Mouse (Mus musculus): ENCODE measurements around the gene Pygo1. TPM values are rescaled to one million over a fixed set of nuclear protein-coding genes. Genes with fewer than 3 reads are reported as not detected.

Pygo1 gene
- polyA plus RNA-seq, 1 experiment from 2014 or later = 7.1 TPM

DNA sequence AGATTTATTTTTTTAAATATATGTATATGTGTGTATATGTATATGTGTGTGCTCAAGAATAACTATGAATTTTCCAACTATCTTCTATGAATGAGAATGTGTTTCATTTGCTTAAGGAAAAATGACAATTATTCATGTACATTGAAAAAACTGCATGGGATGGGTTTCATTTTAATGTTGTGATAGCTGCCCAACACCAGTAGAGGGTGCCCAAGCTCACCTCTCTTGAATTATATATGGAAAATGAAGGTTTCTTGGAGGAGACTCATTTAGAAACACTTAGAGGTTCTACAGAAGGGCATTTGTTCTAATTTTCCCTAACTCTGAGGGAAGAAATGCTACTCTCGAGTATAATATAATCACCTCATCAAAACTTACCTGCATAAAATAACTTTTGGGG lies 35.7 kb upstream of the Pygo1 start:
- H3K9me3 ChIP-seq (ENCODE audit: control insufficient read depth, low read length) = peaks cover 1% of the 10 kb centered on the region; the same call in 1 of the 2 replicates
- DNase-seq (ENCODE audit: low spot score) = no peak
- no peak overlapping the region for H3K27ac ChIP-seq (replicated peaks; ENCODE audit: low read depth, low read length)

DNA sequence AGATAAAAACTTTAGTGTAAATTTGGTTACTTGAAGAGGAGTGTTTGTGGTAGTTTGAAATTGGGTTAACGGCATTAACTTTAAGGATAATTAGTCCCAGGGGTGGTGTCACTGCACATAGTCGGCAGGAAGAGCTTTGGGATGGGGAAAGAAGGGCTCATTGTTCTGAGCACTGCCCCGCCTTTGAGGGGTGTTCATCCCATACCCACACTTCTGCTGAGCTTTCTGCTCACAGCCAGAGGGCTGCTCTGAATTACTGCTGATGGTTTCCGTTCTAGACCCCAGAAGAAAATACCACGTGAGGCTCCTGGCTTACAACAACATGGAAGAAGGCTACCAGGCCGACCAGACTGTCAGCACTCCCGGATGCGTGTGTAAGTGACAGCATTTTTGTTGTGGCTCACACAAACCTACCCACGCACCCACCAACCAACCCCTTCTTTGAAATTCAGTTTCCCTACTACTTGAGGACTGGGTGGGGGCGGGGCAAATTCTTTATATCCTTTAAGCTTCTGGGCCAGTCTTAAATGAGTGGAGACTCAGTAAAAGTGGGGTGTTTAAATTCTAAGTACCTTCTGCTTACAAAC lies 34.9 kb upstream of the Pygo1 start:
- 30% methylated on average over 10 of the region's 10 CpGs for WGBS
- H3K27me3 ChIP-seq (replicated peaks; ENCODE audit: control insufficient read depth, insufficient read depth, low read length) = no peaks in the 10 kb centered on the region
- no peaks in the 10 kb centered on the region for H3K36me3 ChIP-seq (ENCODE audit: control insufficient read depth, insufficient read depth, low read length)
- H3K27ac ChIP-seq (replicated peaks; ENCODE audit: low read depth, low read length) = 0 out of 2 replicates have a peak overlapping the region, but pooled peaks have one; percentile 3
- H3K4me1 ChIP-seq (ENCODE audit: control insufficient read depth, insufficient read depth, low read length) = 0 out of 2 replicates have a peak, but pooled peaks cover 5% of the 10 kb centered on the region
- ATAC-seq (ENCODE audit: low read depth) (peak; percentile 35; the same call in 1 of the 2 replicates), DNase-seq (ENCODE audit: low spot score) (peak; percentile 61)
- H3K4me3 ChIP-seq (ENCODE audit: low read depth, low read length) = no peak overlapping the region
- no peak overlapping the region for H3K9ac ChIP-seq (ENCODE audit: low read depth, low read length)
- H3K9me3 ChIP-seq (ENCODE audit: control insufficient read depth, low read length) = peaks cover 5% of the 10 kb centered on the region; the same call in 1 of the 2 replicates
- H3K4me2 ChIP-seq (ENCODE audit: low read depth, low read length) = 0 out of 2 replicates have a peak overlapping the region, but pooled peaks have one; percentile 3

More for the DNA sequence above, 35.7 kb upstream of the Pygo1 start:
- Histone ChIP-seq H3K4me3 (ENCODE audit: low read depth, low read length) (no peak overlapping the region), H3K4me2 (ENCODE audit: low read depth, low read length) (no peak overlapping the region), H3K4me1 (ENCODE audit: control insufficient read depth, insufficient read depth, low read length) (0 out of 2 replicates have a peak, but pooled peaks cover 5% of the 10 kb centered on the region), H3K27me3 (replicated peaks; ENCODE audit: control insufficient read depth, insufficient read depth, low read length) (no peaks in the 10 kb centered on the region), H3K36me3 (ENCODE audit: control insufficient read depth, insufficient read depth, low read length) (no peaks in the 10 kb centered on the region), H3K9ac (ENCODE audit: low read depth, low read length) (no peak overlapping the region)
- no peak for ATAC-seq (ENCODE audit: low read depth)
- 67% methylated on average over 1 of the region's 1 CpGs for WGBS

DNA sequence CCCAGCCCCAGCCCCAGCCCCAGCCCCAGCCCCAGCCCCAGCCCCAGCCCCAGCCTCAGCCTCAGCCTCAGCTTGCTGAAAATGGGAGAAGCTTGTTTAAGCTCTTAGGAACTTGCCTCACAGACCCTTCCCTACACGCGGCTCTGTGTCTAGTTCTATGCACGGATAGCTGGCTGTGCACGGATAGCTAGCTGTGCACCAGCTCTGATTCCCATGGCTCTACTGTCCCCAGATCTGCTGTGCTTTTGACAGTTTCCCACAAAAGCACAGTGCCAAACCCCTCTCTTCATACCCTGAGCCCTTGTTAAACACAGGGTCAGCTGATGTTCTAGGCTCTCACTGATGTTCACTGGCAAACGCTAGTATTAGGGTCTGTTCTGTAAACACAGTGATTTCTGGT lies 32.7 kb upstream of the Pygo1 start:
- H3K4me1 ChIP-seq (ENCODE audit: control insufficient read depth, insufficient read depth, low read length) = 0 out of 2 replicates have a peak, but pooled peaks cover 5% of the 10 kb centered on the region
- WGBS = 92% methylated on average over 5 of the region's 5 CpGs

DNA sequence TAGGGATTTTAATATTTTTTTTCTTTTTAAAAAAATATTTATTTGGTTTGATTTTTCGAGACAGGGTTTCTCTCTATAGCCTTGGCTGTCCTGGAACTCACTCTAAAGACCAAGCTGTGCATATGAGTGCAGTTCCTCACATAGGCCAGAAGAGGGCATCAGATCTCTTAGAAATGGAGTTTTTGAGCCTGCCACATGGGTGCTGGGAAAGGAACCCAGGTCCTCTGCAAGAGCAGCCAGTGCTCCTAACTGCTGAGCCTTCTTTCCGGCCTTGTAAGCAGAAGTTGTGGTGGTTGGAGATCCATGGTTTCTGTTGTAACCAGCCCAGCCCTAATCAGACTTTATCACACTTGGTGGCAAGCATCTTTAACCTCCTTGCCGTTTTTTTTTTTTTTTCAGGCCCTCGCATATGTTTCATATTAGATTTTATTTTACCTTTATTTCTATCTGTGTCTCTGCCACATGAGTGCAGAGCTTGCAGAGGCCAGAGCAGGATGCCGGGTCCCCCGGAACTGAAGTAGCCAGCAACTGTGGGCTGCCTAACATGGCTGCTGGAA lies 30.6 kb upstream of the Pygo1 start:
- no peak overlapping the region for H3K4me3 ChIP-seq (ENCODE audit: low read depth, low read length)
- H3K27ac ChIP-seq (replicated peaks; ENCODE audit: low read depth, low read length) = no peak overlapping the region
- H3K9me3 ChIP-seq (ENCODE audit: control insufficient read depth, low read length) = peaks cover 5% of the 10 kb centered on the region; the same call in 1 of the 2 replicates
- H3K9ac ChIP-seq (ENCODE audit: low read depth, low read length) = no peak overlapping the region
- no peak overlapping the region for H3K4me2 ChIP-seq (ENCODE audit: low read depth, low read length)
- H3K4me1 ChIP-seq (ENCODE audit: control insufficient read depth, insufficient read depth, low read length) = 0 out of 2 replicates have a peak, but pooled peaks cover 5% of the 10 kb centered on the region
- ATAC-seq (ENCODE audit: low read depth) (no peak), DNase-seq (ENCODE audit: low spot score) (no peak)
- 90% methylated on average over 6 of the region's 6 CpGs for WGBS
- no peaks in the 10 kb centered on the region for H3K36me3 ChIP-seq (ENCODE audit: control insufficient read depth, insufficient read depth, low read length)
- H3K27me3 ChIP-seq (replicated peaks; ENCODE audit: control insufficient read depth, insufficient read depth, low read length) = no peaks in the 10 kb centered on the region

More for the DNA sequence above, 32.7 kb upstream of the Pygo1 start:
- Histone ChIP-seq H3K36me3 (ENCODE audit: control insufficient read depth, insufficient read depth, low read length) (no peaks in the 10 kb centered on the region), H3K27me3 (replicated peaks; ENCODE audit: control insufficient read depth, insufficient read depth, low read length) (no peaks in the 10 kb centered on the region), H3K9me3 (ENCODE audit: control insufficient read depth, low read length) (peaks cover 5% of the 10 kb centered on the region; the same call in 1 of the 2 replicates), H3K27ac (replicated peaks; ENCODE audit: low read depth, low read length) (no peak overlapping the region), H3K9ac (ENCODE audit: low read depth, low read length) (no peak overlapping the region), H3K4me3 (ENCODE audit: low read depth, low read length) (no peak overlapping the region), H3K4me2 (ENCODE audit: low read depth, low read length) (no peak overlapping the region)
- ATAC-seq (ENCODE audit: low read depth) = no peak
- no peak for DNase-seq (ENCODE audit: low spot score)

DNA sequence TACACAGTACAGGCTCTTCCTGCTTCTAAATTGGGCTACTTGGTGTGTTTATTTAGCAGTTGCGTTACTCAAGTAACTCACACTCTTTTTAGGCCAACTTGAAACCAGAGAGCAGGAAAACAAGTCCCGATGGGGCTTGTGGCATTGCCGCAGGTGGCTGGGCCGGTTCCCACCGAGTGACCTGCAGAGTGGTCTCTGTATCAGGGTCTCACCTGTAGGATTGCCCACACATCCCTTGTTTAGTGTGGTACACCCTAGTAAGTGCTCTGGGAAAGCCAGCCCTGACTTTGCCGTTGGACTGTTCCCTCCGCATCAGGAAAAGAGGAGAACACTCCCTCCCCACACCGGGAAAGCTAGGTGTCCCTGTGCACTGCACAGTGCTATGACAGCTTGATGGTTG lies 23.4 kb upstream of the Pygo1 start:
- no peak for ATAC-seq (ENCODE audit: low read depth)
- WGBS = 76% methylated on average over 8 of the region's 8 CpGs
- Histone ChIP-seq H3K4me2 (ENCODE audit: low read depth, low read length) (no peak overlapping the region), H3K4me3 (ENCODE audit: low read depth, low read length) (no peak overlapping the region), H3K9me3 (ENCODE audit: control insufficient read depth, low read length) (no peaks in the 10 kb centered on the region), H3K27me3 (replicated peaks; ENCODE audit: control insufficient read depth, insufficient read depth, low read length) (no peaks in the 10 kb centered on the region), H3K4me1 (ENCODE audit: control insufficient read depth, insufficient read depth, low read length) (peaks cover 7% of the 10 kb centered on the region; the same call in 1 of the 2 replicates), H3K9ac (ENCODE audit: low read depth, low read length) (no peak overlapping the region), H3K27ac (replicated peaks; ENCODE audit: low read depth, low read length) (no peak overlapping the region), H3K36me3 (ENCODE audit: control insufficient read depth, insufficient read depth, low read length) (no peaks in the 10 kb centered on the region)
- no peak for DNase-seq (ENCODE audit: low spot score)

DNA sequence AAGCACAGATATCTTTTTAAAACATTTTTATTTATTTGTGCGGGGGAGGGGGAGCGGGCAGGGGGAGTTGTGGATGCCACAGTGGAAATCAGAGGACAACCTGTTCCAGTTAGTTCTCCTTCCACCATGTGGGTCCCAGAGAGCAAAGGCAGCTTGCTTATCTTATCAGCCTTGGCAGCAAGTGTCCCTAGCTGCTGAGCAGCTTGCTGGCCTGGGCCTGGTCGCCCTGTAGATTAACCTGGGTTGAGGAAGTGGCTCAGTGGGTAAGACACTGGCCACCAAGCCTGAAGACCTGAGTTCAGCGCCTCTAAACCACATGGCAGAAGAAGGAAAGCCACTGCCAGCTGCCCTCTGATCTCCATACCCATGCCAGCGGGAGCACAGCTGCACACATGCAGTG lies 22.8 kb upstream of the Pygo1 start:
- no peak for ATAC-seq (ENCODE audit: low read depth)
- WGBS = 74% methylated on average over 5 of the region's 5 CpGs
- no peaks in the 10 kb centered on the region for H3K27me3 ChIP-seq (replicated peaks; ENCODE audit: control insufficient read depth, insufficient read depth, low read length)
- DNase-seq (ENCODE audit: low spot score) = no peak
- no peak overlapping the region for H3K9ac ChIP-seq (ENCODE audit: low read depth, low read length)
- no peak overlapping the region for H3K4me3 ChIP-seq (ENCODE audit: low read depth, low read length)
- no peaks in the 10 kb centered on the region for H3K36me3 ChIP-seq (ENCODE audit: control insufficient read depth, insufficient read depth, low read length)
- no peak overlapping the region for H3K4me2 ChIP-seq (ENCODE audit: low read depth, low read length)
- H3K27ac ChIP-seq (replicated peaks; ENCODE audit: low read depth, low read length) = no peak overlapping the region
- H3K4me1 ChIP-seq (ENCODE audit: control insufficient read depth, insufficient read depth, low read length) = peaks cover 8% of the 10 kb centered on the region; the same call in 1 of the 2 replicates
- no peaks in the 10 kb centered on the region for H3K9me3 ChIP-seq (ENCODE audit: control insufficient read depth, low read length)

DNA sequence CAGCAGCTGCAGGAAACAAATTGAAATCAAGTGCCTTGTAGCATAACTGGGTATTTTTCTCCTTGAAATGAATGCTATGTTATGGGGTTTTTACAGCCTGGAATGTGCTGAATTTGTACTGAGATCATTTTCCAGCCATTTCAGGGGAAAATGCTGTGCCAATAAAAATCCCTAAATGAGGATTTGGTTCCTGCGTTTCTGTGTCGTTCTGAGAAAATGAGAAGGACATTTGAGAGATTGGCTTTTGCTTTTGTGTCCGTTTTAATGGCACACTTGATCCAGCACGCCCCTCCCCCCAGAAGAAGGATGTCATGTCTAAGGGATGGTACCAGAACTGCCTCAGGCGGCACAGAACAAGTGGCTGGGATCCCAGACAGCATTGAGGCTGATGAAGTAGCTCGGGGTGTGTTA lies 18.7 kb upstream of the Pygo1 start:
- Histone ChIP-seq H3K27ac (replicated peaks; ENCODE audit: low read depth, low read length) (peak overlapping the region; percentile 78), H3K4me2 (ENCODE audit: low read depth, low read length) (0 out of 2 replicates have a peak overlapping the region, but pooled peaks have one; percentile 20), H3K4me1 (ENCODE audit: control insufficient read depth, insufficient read depth, low read length) (peaks cover 10% of the 10 kb centered on the region; the same call in 1 of the 2 replicates), H3K9ac (ENCODE audit: low read depth, low read length) (no peak overlapping the region), H3K27me3 (replicated peaks; ENCODE audit: control insufficient read depth, insufficient read depth, low read length) (no peaks in the 10 kb centered on the region), H3K4me3 (ENCODE audit: low read depth, low read length) (no peak overlapping the region), H3K9me3 (ENCODE audit: control insufficient read depth, low read length) (no peaks in the 10 kb centered on the region), H3K36me3 (ENCODE audit: control insufficient read depth, insufficient read depth, low read length) (no peaks in the 10 kb centered on the region)
- WGBS = 45% methylated on average over 6 of the region's 6 CpGs
- ATAC-seq (ENCODE audit: low read depth) (peak; percentile 53; the same call in 1 of the 2 replicates), DNase-seq (ENCODE audit: low spot score) (peak; percentile 56)

DNA sequence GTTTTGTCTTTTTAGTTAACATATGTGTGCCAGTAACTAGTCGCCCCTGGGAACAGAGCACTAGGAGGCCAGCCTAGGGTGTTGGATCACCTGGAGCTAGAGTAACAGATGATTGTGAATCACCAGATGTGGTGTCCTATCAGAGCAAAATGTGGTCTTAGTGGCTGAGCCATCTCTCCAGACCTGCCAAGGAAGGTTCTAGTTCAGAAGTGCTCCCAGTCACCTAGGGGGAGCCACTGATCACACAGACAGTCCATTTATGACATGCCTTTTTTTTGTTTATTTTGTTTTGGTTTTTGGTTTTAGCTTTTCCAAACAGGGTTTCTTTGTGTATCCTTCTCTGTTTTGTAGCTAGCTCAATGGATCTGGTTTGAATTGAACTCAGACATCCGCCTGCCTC lies 14.1 kb upstream of the Pygo1 start:
- no peak overlapping the region for H3K4me3 ChIP-seq (ENCODE audit: low read depth, low read length)
- ATAC-seq (ENCODE audit: low read depth) (no peak), DNase-seq (ENCODE audit: low spot score) (no peak)
- peaks cover 6% of the 10 kb centered on the region; the same call in 1 of the 2 replicates for H3K4me1 ChIP-seq (ENCODE audit: control insufficient read depth, insufficient read depth, low read length)
- H3K9me3 ChIP-seq (ENCODE audit: control insufficient read depth, low read length) = no peaks in the 10 kb centered on the region
- H3K27me3 ChIP-seq (replicated peaks; ENCODE audit: control insufficient read depth, insufficient read depth, low read length) = no peaks in the 10 kb centered on the region
- H3K4me2 ChIP-seq (ENCODE audit: low read depth, low read length) = no peak overlapping the region
- H3K9ac ChIP-seq (ENCODE audit: low read depth, low read length) = no peak overlapping the region
- H3K27ac ChIP-seq (replicated peaks; ENCODE audit: low read depth, low read length) = no peak overlapping the region
- 77% methylated on average over 2 of the region's 2 CpGs for WGBS
- no peaks in the 10 kb centered on the region for H3K36me3 ChIP-seq (ENCODE audit: control insufficient read depth, insufficient read depth, low read length)

All from embryonic facial prominence, embryonic 14.5 days (tissue).